Mouse (Mus musculus) embryonic facial prominence, embryonic 11.5 days (tissue): Measurements from ENCODE around the gene Sds. TPM values are rescaled to one million over a fixed set of nuclear protein-coding genes. Genes with fewer than 3 reads are reported as not detected.

ENCODE experiments used
- ATAC-seq: fragments of 200-750 bp; cut with Nextera tagmentation; replicated peaks from 2 replicates; pipeline ENCODE4 v1.8.0; 2017; ENCODE audit warnings: low read depth; ENCODE audit not compliant: insufficient number of reproducible peaks, low FRiP score, low TSS enrichment
- DNase-seq: peaks from one replicate; pipeline ENCODE4 v3.0.0-alpha.2; 2015; ENCODE audit warnings: low spot score
- H3K27ac ChIP-seq: fragments of 300-500 bp; sonication (generic); replicated peaks from 2 replicates; pipeline ENCODE4 v1.5.1; 2014; ENCODE audit warnings: mild to moderate bottlenecking, low read depth, low read length, control low read depth
- H3K27me3 ChIP-seq: fragments of 300-500 bp; sonication (generic); 2 replicates; pipeline ENCODE4 v1.6.1; 2014; ENCODE audit warnings: mild to moderate bottlenecking, low read length, moderate library complexity, mixed read lengths; ENCODE audit not compliant: control insufficient read depth, insufficient read depth
- H3K36me3 ChIP-seq: fragments of 300-500 bp; sonication (generic); replicated peaks from 2 replicates; pipeline ENCODE4 v1.6.1; 2014; ENCODE audit warnings: low read depth, mild to moderate bottlenecking, low read length, moderate library complexity, mixed read lengths; ENCODE audit not compliant: control insufficient read depth, insufficient read depth
- H3K4me1 ChIP-seq: fragments of 300-500 bp; sonication (generic); 2 replicates; pipeline ENCODE4 v1.6.1; 2014; ENCODE audit warnings: low read length, mixed read lengths; ENCODE audit not compliant: control insufficient read depth, insufficient read depth
- H3K4me2 ChIP-seq: fragments of 300-500 bp; sonication (generic); 2 replicates; pipeline ENCODE4 v1.6.1; 2014; ENCODE audit warnings: low read depth, mild to moderate bottlenecking, control low read depth, low read length, moderate library complexity
- H3K4me3 ChIP-seq: fragments of 300-500 bp; sonication (generic); 2 replicates; pipeline ENCODE4 v1.5.1; 2014; ENCODE audit warnings: low read depth, low read length, control low read depth
- H3K9ac ChIP-seq: fragments of 300-500 bp; sonication (generic); replicated peaks from 2 replicates; pipeline ENCODE4 v1.6.1; 2014; ENCODE audit warnings: mild to moderate bottlenecking, control low read depth, low read length
- H3K9me3 ChIP-seq: fragments of 300-500 bp; sonication (generic); replicated peaks from 2 replicates; pipeline ENCODE4 v1.6.1; 2016; ENCODE audit warnings: mild to moderate bottlenecking, low read length, inconsistent platforms, mixed read lengths; ENCODE audit not compliant: control insufficient read depth
- WGBS: fragments of 180-500 bp; shearing (Covaris S2); extraction: QIAGEN DNeasy Blood & Tissue Kit; methylation state at CpG from one replicate; pipeline ENCODE4 v1.1.7; 2014; 5-methylcytosine and 5-hydroxymethylcytosine counted together
- polyA plus RNA-seq: library from polyadenylated mRNA; unstranded; fragments of >200 nt; fragmentation: Nextera tagmentation; extraction: Ambion mirVana; gene quantifications from 2 replicates; pipeline ENCODE4 v1.2.1, GENCODE M21; 2014

Sds gene
- not detected in 2 replicates for polyA plus RNA-seq

GRCm38 (mm10) chr5:120476296-120476695, at the start of gene Sds:
Sds (plus strand) TSS chr5:120476526.
- H3K9ac ChIP-seq = no peak within 1 kb of the TSS
- DNase-seq (no peak), ATAC-seq (no peak; the same call in 1 of the 2 replicates)
- no peaks in the 10 kb centered on the region for H3K9me3 ChIP-seq
- no peaks in the 10 kb centered on the region for H3K27me3 ChIP-seq
- H3K4me3 ChIP-seq = no peak within 1 kb of the TSS
- H3K27ac ChIP-seq = no peak within 1 kb of the TSS
- WGBS = 14% methylated on average over 13 of the region's 13 CpGs
- no peaks in the 10 kb centered on the region for H3K36me3 ChIP-seq
- no peak within 1 kb of the TSS for H3K4me2 ChIP-seq
- H3K4me1 ChIP-seq = no peaks in the 10 kb centered on the region

GRCm38 (mm10) chr5:120426572-120426971, 49.8 kb upstream of the Sds start:
- Histone ChIP-seq H3K4me2 (no peak overlapping the region), H3K27me3 (peaks cover 73% of the 10 kb centered on the region), H3K36me3 (no peaks in the 10 kb centered on the region), H3K27ac (no peak overlapping the region), H3K4me3 (no peak overlapping the region), H3K9ac (no peak overlapping the region), H3K9me3 (no peaks in the 10 kb centered on the region), H3K4me1 (no peaks in the 10 kb centered on the region; the same call in 1 of the 2 replicates)
- no peak for ATAC-seq
- DNase-seq = no peak
- 4% methylated on average over 10 of the region's 10 CpGs for whole genome bisulfite sequencing

GRCm38 (mm10) chr5:120427451-120427938, 48.8 kb upstream of the Sds start:
- DNase-seq (peak; percentile 23), ATAC-seq (no peak)
- under 1% methylated on average over 33 of the region's 33 CpGs for WGBS
- H3K36me3 ChIP-seq = no peaks in the 10 kb centered on the region
- H3K9me3 ChIP-seq = no peaks in the 10 kb centered on the region
- no peak overlapping the region for H3K4me2 ChIP-seq
- H3K4me1 ChIP-seq = no peaks in the 10 kb centered on the region; the same call in 1 of the 2 replicates
- H3K9ac ChIP-seq = no peak overlapping the region
- no peak overlapping the region for H3K27ac ChIP-seq
- no peak overlapping the region for H3K4me3 ChIP-seq
- peaks cover 79% of the 10 kb centered on the region for H3K27me3 ChIP-seq

GRCm38 (mm10) chr5:120428189-120428838, 48.0 kb upstream of the Sds start:
- H3K27ac ChIP-seq = no peak overlapping the region
- H3K27me3 ChIP-seq = peaks cover 85% of the 10 kb centered on the region
- peak; percentile 13 for DNase-seq
- no peak for ATAC-seq
- WGBS = 2% methylated on average over 21 of the region's 21 CpGs
- H3K9me3 ChIP-seq = no peaks in the 10 kb centered on the region
- no peak overlapping the region for H3K4me3 ChIP-seq
- no peaks in the 10 kb centered on the region; the same call in 1 of the 2 replicates for H3K4me1 ChIP-seq
- H3K4me2 ChIP-seq = no peak overlapping the region
- no peak overlapping the region for H3K9ac ChIP-seq
- no peaks in the 10 kb centered on the region for H3K36me3 ChIP-seq

- H3K9ac ChIP-seq = no peak overlapping the region
- DNase-seq (no peak), ATAC-seq (no peak)
- no peak overlapping the region for H3K4me2 ChIP-seq
- no peaks in the 10 kb centered on the region for H3K9me3 ChIP-seq
- peaks cover 88% of the 10 kb centered on the region for H3K27me3 ChIP-seq
- H3K4me1 ChIP-seq = no peaks in the 10 kb centered on the region; the same call in 1 of the 2 replicates
- no peak overlapping the region for H3K27ac ChIP-seq
- no peaks in the 10 kb centered on the region for H3K36me3 ChIP-seq
- H3K4me3 ChIP-seq = no peak overlapping the region
- 5% methylated on average over 5 of the region's 6 CpGs for WGBS
Observed at GRCm38 (mm10) chr5:120428990-120429389, 47.3 kb upstream of the Sds start.

GRCm38 (mm10) chr5:120429692-120430091, 46.6 kb upstream of the Sds start:
- no peak for ATAC-seq
- Histone ChIP-seq H3K27ac (no peak overlapping the region), H3K9ac (no peak overlapping the region)

GRCm38 (mm10) chr5:120431001-120431583, 45.2 kb upstream of the Sds start:
- DNase-seq (no peak), ATAC-seq (no peak)
- Histone ChIP-seq H3K9ac (no peak overlapping the region), H3K4me3 (no peak overlapping the region; the same call in 1 of the 2 replicates), H3K9me3 (no peaks in the 10 kb centered on the region), H3K36me3 (no peaks in the 10 kb centered on the region), H3K27ac (no peak overlapping the region), H3K4me1 (no peaks in the 10 kb centered on the region; the same call in 1 of the 2 replicates), H3K27me3 (peaks cover 93% of the 10 kb centered on the region), H3K4me2 (no peak overlapping the region)
- WGBS = under 1% methylated on average over 30 of the region's 30 CpGs

More at GRCm38 (mm10) chr5:120429692-120430091, 46.6 kb upstream of the Sds start:
- no peak for DNase-seq
- no peaks in the 10 kb centered on the region for H3K9me3 ChIP-seq
- H3K36me3 ChIP-seq = no peaks in the 10 kb centered on the region
- H3K27me3 ChIP-seq = peaks cover 89% of the 10 kb centered on the region
- H3K4me1 ChIP-seq = no peaks in the 10 kb centered on the region; the same call in 1 of the 2 replicates
- no peak overlapping the region for H3K4me2 ChIP-seq
- 8% methylated on average over 6 of the region's 6 CpGs for WGBS
- no peak overlapping the region for H3K4me3 ChIP-seq
